Mouse (Mus musculus) embryonic facial prominence, embryonic 11.5 days (tissue): Measurements from ENCODE around the gene Trpv5. TPM values are rescaled to one million over a fixed set of nuclear protein-coding genes. Genes with fewer than 3 reads are reported as not detected.

Source experiments
- ATAC-seq: fragments of 200-750 bp; cut with Nextera tagmentation; replicated peaks from 2 replicates; pipeline ENCODE4 v1.8.0; 2017; ENCODE audit warnings: low read depth; ENCODE audit not compliant: insufficient number of reproducible peaks, low FRiP score, low TSS enrichment
- DNase-seq: peaks from one replicate; pipeline ENCODE4 v3.0.0-alpha.2; 2015; ENCODE audit warnings: low spot score
- H3K27ac ChIP-seq: fragments of 300-500 bp; sonication (generic); replicated peaks from 2 replicates; pipeline ENCODE4 v1.5.1; 2014; ENCODE audit warnings: mild to moderate bottlenecking, low read depth, low read length, control low read depth
- H3K27me3 ChIP-seq: fragments of 300-500 bp; sonication (generic); 2 replicates; pipeline ENCODE4 v1.6.1; 2014; ENCODE audit warnings: mild to moderate bottlenecking, low read length, moderate library complexity, mixed read lengths; ENCODE audit not compliant: control insufficient read depth, insufficient read depth
- H3K36me3 ChIP-seq: fragments of 300-500 bp; sonication (generic); replicated peaks from 2 replicates; pipeline ENCODE4 v1.6.1; 2014; ENCODE audit warnings: low read depth, mild to moderate bottlenecking, low read length, moderate library complexity, mixed read lengths; ENCODE audit not compliant: control insufficient read depth, insufficient read depth
- H3K4me1 ChIP-seq: fragments of 300-500 bp; sonication (generic); 2 replicates; pipeline ENCODE4 v1.6.1; 2014; ENCODE audit warnings: low read length, mixed read lengths; ENCODE audit not compliant: control insufficient read depth, insufficient read depth
- H3K4me2 ChIP-seq: fragments of 300-500 bp; sonication (generic); 2 replicates; pipeline ENCODE4 v1.6.1; 2014; ENCODE audit warnings: low read depth, mild to moderate bottlenecking, control low read depth, low read length, moderate library complexity
- H3K4me3 ChIP-seq: fragments of 300-500 bp; sonication (generic); 2 replicates; pipeline ENCODE4 v1.5.1; 2014; ENCODE audit warnings: low read depth, low read length, control low read depth
- H3K9ac ChIP-seq: fragments of 300-500 bp; sonication (generic); replicated peaks from 2 replicates; pipeline ENCODE4 v1.6.1; 2014; ENCODE audit warnings: mild to moderate bottlenecking, control low read depth, low read length
- H3K9me3 ChIP-seq: fragments of 300-500 bp; sonication (generic); replicated peaks from 2 replicates; pipeline ENCODE4 v1.6.1; 2016; ENCODE audit warnings: mild to moderate bottlenecking, low read length, inconsistent platforms, mixed read lengths; ENCODE audit not compliant: control insufficient read depth
- WGBS: fragments of 180-500 bp; shearing (Covaris S2); extraction: QIAGEN DNeasy Blood & Tissue Kit; methylation state at CpG from one replicate; pipeline ENCODE4 v1.1.7; 2014; 5-methylcytosine and 5-hydroxymethylcytosine counted together
- polyA plus RNA-seq: library from polyadenylated mRNA; unstranded; fragments of >200 nt; fragmentation: Nextera tagmentation; extraction: Ambion mirVana; gene quantifications from 2 replicates; pipeline ENCODE4 v1.2.1, GENCODE M21; 2014

The Trpv5 gene
- polyA plus RNA-seq, 1 experiment from 2014 or later: not detected

DNA sequence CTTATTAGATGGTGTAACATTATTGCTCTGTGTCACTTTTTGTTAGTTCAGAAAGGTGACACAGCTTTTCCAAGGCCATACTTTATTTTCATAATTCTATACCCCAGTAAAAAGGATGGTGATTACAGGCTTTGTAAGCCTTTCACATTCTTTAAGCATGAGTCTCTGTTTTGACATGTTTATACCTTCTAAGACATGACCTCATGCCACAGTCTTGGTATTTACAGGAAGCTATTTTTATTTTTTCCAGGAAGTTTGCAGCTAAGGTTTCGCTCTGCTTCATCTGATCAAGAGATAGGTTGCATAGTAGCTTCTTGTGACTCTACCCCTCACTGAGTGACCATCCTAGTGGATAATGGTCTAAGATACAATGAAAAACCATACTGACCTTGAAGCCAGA lies 13.8 kb upstream of the Trpv5 start:
- H3K27ac ChIP-seq: no peak overlapping the region
- no peaks in the 10 kb centered on the region for H3K36me3 ChIP-seq
- H3K4me2 ChIP-seq: no peak overlapping the region
- H3K27me3 ChIP-seq: no peaks in the 10 kb centered on the region
- no peaks in the 10 kb centered on the region for H3K9me3 ChIP-seq
- no peak overlapping the region for H3K4me3 ChIP-seq
- whole genome bisulfite sequencing: 91% methylated on average over 1 of the region's 1 CpGs
- ATAC-seq (no peak), DNase-seq (no peak)
- no peak overlapping the region for H3K9ac ChIP-seq
- H3K4me1 ChIP-seq: no peaks in the 10 kb centered on the region

DNA sequence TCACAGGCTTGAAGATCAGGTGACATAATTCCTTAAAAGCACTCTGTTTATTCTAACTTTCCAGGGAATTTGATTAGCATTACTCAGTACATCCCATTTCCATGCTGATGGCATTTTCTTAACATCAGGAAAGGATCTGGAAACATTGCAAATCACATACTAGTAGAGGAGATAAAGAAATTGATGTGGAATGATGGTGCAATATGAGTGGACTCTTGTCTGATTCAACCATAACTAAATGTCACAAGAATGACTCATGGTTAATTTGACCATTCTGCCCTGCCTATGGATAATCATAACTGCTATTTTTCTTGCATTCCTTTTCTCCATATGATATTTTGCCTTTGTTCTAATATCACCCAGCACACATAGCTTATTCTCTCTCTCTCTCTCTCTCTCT lies 11.6 kb upstream of the Trpv5 start:
- no peak overlapping the region for H3K4me2 ChIP-seq
- no peaks in the 10 kb centered on the region for H3K4me1 ChIP-seq
- H3K4me3 ChIP-seq: no peak overlapping the region
- ATAC-seq: no peak
- H3K36me3 ChIP-seq: no peaks in the 10 kb centered on the region
- no peak overlapping the region for H3K9ac ChIP-seq
- no peak overlapping the region for H3K27ac ChIP-seq
- H3K27me3 ChIP-seq: no peaks in the 10 kb centered on the region
- DNase-seq: peak; percentile 30
- no peaks in the 10 kb centered on the region for H3K9me3 ChIP-seq

DNA sequence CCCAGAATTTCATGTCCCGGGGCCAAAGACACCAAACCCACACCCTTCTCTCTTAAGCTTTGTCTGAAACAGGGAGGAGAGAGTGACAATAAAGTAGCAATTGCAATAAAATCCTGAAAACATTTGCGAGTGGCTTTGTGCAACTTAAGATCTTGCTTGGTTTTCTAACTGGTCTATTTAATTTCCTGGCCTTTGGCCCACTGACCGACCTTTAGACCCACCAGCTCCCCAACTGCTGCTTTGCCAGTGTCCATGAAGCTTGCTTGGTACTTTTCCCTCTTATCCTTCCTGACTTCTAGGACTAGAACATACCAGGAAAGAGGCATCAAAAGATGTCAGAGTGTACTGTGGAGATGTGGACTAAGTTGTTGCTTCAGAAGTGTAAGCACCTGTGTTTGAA lies 5.0 kb upstream of the Trpv5 start:
- DNase-seq (no peak), ATAC-seq (no peak)
- Histone ChIP-seq H3K27me3 (no peaks in the 10 kb centered on the region), H3K4me1 (no peaks in the 10 kb centered on the region), H3K36me3 (no peaks in the 10 kb centered on the region), H3K27ac (no peak overlapping the region), H3K9ac (no peak overlapping the region), H3K9me3 (no peaks in the 10 kb centered on the region), H3K4me2 (no peak overlapping the region), H3K4me3 (no peak overlapping the region)
- WGBS: 93% methylated on average over 3 of the region's 3 CpGs

DNA sequence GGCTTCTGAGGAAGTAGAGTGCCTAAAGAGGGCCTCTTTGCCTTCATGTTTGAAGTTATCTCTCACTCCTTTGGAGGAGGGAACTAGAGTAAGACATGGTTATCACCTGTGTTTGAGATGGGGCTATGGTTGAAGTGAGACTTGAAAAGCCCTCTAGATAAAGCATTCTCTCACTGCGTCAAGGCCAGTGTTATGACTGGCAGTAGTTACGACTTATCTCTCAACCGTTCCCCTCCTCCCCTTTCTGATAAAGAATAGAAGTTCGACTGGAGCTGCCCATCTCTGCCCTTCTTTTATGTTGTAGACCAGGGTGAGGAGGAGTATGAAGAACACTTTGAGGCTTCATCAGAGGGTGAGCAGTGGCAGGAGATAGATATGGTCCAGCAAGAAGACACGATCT lies 4.3 kb upstream of the Trpv5 start:
- Histone ChIP-seq H3K4me3 (no peak overlapping the region), H3K9ac (no peak overlapping the region), H3K27ac (no peak overlapping the region), H3K4me2 (no peak overlapping the region), H3K9me3 (no peaks in the 10 kb centered on the region), H3K4me1 (no peaks in the 10 kb centered on the region), H3K36me3 (no peaks in the 10 kb centered on the region), H3K27me3 (no peaks in the 10 kb centered on the region)
- no peak for ATAC-seq
- no peak for DNase-seq
- WGBS: 86% methylated on average over 5 of the region's 5 CpGs

DNA sequence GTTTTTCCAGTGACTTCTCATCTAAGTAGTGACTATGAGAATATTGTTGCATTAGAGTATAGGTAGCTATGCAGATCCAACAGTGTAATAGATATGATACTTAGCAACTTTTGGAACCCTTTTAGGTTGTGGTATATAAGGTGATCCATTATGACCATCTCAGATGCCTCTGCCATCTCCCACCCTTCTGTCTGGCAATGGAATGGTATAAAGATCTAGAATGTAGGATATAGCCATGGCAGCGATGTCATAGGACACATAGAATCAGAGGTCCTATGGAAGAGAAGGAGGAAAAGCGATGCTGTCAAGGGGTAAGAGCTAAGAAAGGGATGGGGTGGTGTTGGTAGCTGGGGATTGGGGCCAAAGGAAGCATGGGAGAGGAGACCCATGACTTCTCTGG lies 3.6 kb upstream of the Trpv5 start, which contains the start of gene Llcfc1:
Gene Llcfc1, plus strand, starts transcription at position 301 of the 400 bp plus-strand sequence.
- DNase-seq (no peak), ATAC-seq (no peak)
- H3K4me1 ChIP-seq: no peaks in the 10 kb centered on the region
- H3K4me3 ChIP-seq: no peak within 1 kb of the TSS
- H3K9ac ChIP-seq: no peak within 1 kb of the TSS
- H3K27ac ChIP-seq: no peak within 1 kb of the TSS
- H3K9me3 ChIP-seq: no peaks in the 10 kb centered on the region
- H3K4me2 ChIP-seq: no peak within 1 kb of the TSS
- H3K27me3 ChIP-seq: no peaks in the 10 kb centered on the region
- WGBS: 83% methylated on average over 2 of the region's 2 CpGs
- H3K36me3 ChIP-seq: no peaks in the 10 kb centered on the region

DNA sequence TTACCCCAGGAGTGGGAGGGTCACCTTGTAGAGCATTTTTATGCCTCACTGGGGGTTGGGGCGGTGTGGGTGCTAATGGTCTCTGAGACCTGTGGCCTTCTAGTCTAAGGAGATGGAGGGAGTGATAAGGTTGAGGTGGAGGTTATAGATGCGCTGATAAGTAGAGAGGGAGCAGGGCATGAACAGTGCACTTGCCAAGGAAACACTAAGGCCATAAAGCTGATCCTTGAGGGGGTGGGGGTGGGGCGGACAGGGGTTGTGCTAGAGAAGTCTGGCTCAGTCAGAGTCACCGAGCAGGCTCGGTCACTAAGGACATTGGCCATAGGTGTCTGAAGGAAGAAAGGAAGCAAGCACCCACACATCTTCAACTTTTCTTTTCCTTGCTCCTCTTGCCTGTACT lies 1.1 kb upstream of the Trpv5 start:
- Histone ChIP-seq H3K4me1 (no peaks in the 10 kb centered on the region), H3K27me3 (no peaks in the 10 kb centered on the region), H3K4me3 (no peak overlapping the region), H3K4me2 (no peak overlapping the region), H3K9me3 (no peaks in the 10 kb centered on the region), H3K9ac (no peak overlapping the region), H3K27ac (no peak overlapping the region), H3K36me3 (no peaks in the 10 kb centered on the region)
- no peak for ATAC-seq
- WGBS: 80% methylated on average over 5 of the region's 5 CpGs
- DNase-seq: no peak

DNA sequence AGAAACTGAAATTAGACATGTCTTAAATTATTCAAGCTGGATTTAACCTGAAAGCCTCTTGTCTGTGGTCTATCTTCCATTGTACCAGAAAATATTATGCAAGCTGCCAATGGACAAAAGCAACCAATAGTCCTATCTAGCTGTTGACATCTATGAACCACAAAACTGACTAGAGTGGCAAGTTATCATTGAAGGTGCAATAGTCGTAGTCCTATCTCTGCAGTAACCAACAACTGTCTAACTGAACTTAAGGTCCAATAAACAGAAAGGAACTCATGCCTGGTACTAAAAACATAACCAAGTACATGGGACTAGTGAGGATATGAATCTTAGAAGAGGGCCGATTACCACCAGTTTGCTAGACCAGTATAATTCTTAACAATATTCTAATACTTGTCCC lies 4.0 kb downstream of the Trpv5 start:
- Histone ChIP-seq H3K27ac (no peak overlapping the region), H3K4me2 (no peak overlapping the region), H3K4me3 (no peak overlapping the region), H3K9me3 (no peaks in the 10 kb centered on the region), H3K4me1 (no peaks in the 10 kb centered on the region), H3K36me3 (no peaks in the 10 kb centered on the region), H3K27me3 (no peaks in the 10 kb centered on the region), H3K9ac (no peak overlapping the region)
- DNase-seq: no peak
- WGBS: 87% methylated on average over 2 of the region's 2 CpGs
- no peak for ATAC-seq

DNA sequence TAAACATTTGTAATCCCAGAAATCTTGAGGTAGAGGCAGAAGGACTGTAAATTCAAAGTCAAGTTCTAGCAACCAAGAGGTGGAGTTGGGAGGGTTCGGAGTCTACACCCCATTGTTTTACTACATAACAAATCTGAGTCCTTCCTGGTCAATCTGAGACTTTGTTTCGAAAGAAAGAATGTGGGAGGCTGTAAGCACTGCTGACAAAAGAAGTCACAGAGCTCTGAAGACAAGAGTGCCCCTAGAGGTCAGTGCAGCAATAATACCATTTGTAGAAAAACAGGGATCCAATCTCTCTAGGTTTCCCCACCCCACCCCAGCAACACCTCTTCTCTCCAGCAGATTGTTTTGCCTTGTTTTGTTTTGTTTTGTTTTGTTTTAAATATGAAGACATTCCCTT lies 18.2 kb downstream of the Trpv5 start:
- Histone ChIP-seq H3K9me3 (no peaks in the 10 kb centered on the region), H3K4me1 (no peaks in the 10 kb centered on the region), H3K27me3 (no peaks in the 10 kb centered on the region), H3K4me2 (no peak overlapping the region), H3K4me3 (no peak overlapping the region), H3K27ac (no peak overlapping the region), H3K36me3 (no peaks in the 10 kb centered on the region), H3K9ac (no peak overlapping the region)
- ATAC-seq: no peak
- peak; percentile 9 for DNase-seq
- WGBS: 37% methylated on average over 2 of the region's 2 CpGs

DNA sequence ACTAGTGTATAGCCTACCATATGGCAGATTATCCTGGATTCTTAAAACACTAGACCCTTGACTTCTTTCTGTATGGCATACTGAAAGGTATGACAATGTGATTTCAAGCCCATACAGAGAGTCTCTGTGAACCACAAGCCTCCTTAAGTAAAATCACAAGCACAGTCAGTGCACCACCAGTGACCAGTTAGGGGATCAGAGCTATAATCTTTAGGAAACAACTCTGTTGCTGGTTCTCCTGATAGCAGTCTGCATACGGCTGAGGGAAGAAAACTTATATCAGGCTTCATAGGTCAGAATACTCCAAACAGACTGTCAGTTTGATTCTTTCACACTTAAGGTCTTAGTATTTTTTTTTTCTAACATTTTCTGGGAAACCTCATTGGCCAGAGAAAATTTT lies 22.1 kb downstream of the Trpv5 start:
- DNase-seq: no peak

More for the DNA sequence above, 22.1 kb downstream of the Trpv5 start:
- H3K9ac ChIP-seq: no peak overlapping the region
- no peaks in the 10 kb centered on the region for H3K36me3 ChIP-seq
- H3K27me3 ChIP-seq: no peaks in the 10 kb centered on the region
- no peak overlapping the region for H3K4me3 ChIP-seq
- no peaks in the 10 kb centered on the region for H3K9me3 ChIP-seq
- 78% methylated on average over 1 of the region's 1 CpGs for WGBS
- H3K4me1 ChIP-seq: no peaks in the 10 kb centered on the region
- H3K4me2 ChIP-seq: no peak overlapping the region
- no peak for ATAC-seq
- H3K27ac ChIP-seq: no peak overlapping the region
